Mouse (Mus musculus) embryonic fibroblast, embryonic 13.5 days (primary cell): ENCODE data around the gene Rgs8.

Experiments used
- CTCF ChIP-seq: IDR thresholded peaks from 2 replicates; pipeline ENCODE4 v1.5.1; 2011; ENCODE audit warnings: mild to moderate bottlenecking, control low read depth, low read length, moderate library complexity, borderline replicate concordance; ENCODE audit not compliant: insufficient read depth
- POLR2A ChIP-seq: IDR thresholded peaks from 2 replicates; pipeline ENCODE4 v1.6.1; 2011; ENCODE audit warnings: low read depth, mild to moderate bottlenecking, control low read depth, low read length, moderate library complexity

- no peak for TF ChIP-seq POLR2A
- TF ChIP-seq CTCF: no peak
Observed at GRCm38 (mm10) chr1:153669086-153669485, 16.3 kb downstream of the Rgs8 start.
